Mouse (Mus musculus) kidney, postnatal 14 days (tissue): ENCODE measurements around the gene Ypel5.

Experiments
- DNase-seq: peaks from one replicate; pipeline ENCODE4 v3.0.0; 2022; ENCODE audit warnings: mixed read lengths

Ypel5 gene

DNA sequence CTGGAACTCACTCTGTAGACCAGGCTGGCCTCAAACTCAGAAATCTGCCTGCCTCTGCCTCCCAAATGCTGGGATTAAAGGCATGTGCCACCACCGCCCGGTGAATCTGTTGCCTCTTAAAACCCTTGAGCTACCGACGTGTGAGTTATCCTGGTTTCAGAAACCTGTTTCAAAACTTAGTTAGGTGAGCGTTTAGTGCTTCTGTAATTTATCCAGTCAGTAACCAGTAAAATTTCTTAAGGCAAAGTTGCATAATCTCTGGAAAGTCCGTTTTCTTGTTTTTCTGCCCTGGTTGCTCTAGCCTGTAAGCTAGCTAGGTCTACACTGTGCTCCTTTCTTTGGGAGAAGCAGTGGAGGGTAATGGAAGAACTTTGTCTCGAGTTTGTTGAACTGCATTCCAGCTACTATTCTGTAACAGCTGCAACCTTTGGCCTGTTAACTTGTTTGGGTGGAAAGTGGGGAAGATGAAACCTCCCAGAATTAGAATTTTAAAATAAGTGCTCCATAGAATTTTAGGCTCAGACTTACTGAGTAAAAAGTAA lies 8.8 kb downstream of the Ypel5 start:
- DNase-seq, result peak; percentile 24

DNA sequence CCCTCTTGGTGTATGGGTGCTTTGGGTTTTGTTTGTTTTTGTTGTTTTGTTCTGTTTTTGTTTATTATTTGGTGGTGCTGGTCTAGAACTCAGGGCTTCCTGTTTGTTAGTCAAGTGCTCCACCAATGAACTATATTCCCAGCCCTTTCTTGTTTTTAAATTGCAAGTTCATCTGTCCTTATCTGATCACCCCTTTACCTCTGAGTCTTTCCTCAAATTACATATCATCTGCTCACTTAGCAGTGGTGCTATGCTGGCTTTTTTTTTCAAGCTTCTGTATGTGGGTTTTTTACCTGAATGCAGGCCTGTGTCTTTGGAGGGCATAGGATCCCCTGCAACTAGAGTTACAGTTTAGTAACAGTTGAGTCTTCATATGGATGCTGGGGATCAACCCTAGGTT lies 9.3 kb downstream of the Ypel5 start:
- DNase-seq, result no peak

DNA sequence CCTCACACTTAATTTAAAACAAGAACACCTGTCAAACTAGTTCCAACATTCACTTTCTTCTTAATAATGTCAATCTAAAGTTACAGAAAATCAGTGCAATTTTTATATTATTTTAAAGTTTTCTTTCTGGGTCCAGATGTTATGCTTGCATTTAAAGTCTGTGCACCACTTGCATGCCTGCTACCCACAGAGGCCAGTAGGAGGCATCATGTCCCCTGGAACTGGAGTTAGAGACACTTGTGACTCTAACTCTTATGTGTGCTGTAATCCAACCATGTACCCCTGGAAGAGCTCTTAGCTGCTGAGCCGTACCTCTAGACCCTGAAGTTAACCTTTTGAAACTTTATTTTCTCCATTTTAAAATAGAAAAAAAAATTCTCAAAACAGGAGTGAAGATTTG lies 19.0 kb downstream of the Ypel5 start:
- DNase-seq, result no peak

DNA sequence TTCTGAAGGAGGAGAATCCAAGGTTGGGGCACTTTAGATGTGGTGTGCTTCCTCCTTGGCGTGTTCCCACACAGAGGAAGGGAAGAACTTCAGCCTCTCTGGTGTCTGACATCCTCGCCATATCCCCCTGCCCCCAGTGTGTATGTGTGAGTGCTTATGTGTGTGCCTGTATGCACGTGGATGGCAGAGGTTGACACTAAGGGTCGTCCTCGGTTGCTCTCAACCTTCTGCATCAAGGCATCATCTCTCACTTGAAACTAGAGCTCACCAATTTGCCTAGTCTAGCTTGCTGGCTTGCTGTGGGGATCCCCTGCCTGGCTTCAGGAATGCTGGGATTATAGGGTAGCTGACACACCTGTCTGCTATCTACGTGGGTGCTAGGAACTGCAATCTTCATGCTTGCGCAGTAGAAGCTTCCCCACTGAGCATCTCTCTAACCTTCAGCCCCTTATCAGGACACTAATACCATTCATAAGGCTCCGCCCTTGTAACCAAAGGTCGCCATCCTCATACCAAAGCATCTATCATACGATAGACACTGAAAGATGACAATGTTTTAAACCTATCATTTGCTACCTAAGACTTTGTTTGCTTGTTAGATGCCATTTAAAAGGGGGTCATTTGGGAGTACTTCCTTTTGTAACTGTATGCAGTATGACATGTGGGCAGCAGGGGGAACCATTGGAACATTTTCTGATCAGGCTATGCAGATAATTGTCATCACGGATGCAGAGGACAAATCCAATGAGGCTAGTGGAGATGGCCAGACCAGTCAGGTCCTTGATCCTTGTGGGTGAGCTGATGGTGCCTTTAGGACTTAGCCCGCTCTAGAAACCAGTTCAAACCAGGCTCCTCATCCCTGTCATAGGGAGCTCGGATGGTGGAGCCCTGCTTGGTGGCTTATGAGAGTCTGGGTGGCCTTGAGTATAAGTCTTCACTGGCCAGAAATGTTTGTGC lies 21.7 kb downstream of the Ypel5 start:
- DNase-seq, result peak; percentile 64

- DNase-seq, result peak; percentile 10
Observed at GRCm38 (mm10) chr17:72863226-72863625, 27.0 kb downstream of the Ypel5 start.

GRCm38 (mm10) chr17:72866624-72867245 lies 30.5 kb downstream of the Ypel5 start:
- no peak for DNase-seq

DNA sequence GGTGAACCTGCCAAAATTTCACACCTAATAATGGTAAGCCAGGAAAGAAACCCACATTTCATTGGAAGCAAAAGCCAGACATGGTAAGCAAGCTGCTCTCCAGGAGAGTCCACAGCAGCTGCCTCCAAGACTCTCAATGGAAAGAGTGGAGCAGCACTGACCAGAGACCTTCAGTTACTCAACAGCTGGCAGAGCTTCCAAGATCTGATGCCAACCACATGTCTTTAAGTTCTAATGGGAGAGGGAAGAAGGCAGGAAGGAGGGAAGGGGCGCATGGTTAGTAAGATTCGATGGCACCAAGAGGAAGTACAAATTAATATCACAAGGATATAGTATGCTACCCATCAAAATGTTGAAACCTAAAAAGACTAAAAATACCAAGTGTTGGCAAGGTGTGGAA lies 31.9 kb downstream of the Ypel5 start:
- DNase-seq, result no peak

- no peak for DNase-seq
Observed at GRCm38 (mm10) chr17:72878979-72879378, 42.7 kb downstream of the Ypel5 start.

- no peak for DNase-seq
Observed at GRCm38 (mm10) chr17:72880156-72880555, 43.9 kb downstream of the Ypel5 start.

- DNase-seq, result no peak
Observed at GRCm38 (mm10) chr17:72881051-72881450, 44.8 kb downstream of the Ypel5 start.

DNA sequence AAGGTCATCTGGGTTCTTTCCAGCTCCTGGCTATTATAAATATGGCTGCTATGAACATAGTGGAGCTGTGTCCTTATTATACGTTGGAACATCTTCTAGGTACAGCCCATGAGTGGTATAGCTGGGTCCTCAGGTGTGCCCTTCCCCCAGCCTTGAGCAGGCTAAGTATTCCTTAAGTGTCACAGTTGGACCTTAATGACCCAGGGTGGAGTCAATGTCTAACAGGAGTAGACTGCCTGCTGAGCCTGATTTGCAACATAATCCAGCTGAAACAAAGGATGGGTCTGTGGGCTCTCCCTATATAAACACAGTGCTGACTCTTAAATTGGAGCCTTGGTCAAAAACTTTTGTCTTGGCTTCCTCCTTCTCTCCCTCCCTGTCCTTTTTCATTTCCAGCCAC lies 45.6 kb downstream of the Ypel5 start:
- no peak for DNase-seq

DNA sequence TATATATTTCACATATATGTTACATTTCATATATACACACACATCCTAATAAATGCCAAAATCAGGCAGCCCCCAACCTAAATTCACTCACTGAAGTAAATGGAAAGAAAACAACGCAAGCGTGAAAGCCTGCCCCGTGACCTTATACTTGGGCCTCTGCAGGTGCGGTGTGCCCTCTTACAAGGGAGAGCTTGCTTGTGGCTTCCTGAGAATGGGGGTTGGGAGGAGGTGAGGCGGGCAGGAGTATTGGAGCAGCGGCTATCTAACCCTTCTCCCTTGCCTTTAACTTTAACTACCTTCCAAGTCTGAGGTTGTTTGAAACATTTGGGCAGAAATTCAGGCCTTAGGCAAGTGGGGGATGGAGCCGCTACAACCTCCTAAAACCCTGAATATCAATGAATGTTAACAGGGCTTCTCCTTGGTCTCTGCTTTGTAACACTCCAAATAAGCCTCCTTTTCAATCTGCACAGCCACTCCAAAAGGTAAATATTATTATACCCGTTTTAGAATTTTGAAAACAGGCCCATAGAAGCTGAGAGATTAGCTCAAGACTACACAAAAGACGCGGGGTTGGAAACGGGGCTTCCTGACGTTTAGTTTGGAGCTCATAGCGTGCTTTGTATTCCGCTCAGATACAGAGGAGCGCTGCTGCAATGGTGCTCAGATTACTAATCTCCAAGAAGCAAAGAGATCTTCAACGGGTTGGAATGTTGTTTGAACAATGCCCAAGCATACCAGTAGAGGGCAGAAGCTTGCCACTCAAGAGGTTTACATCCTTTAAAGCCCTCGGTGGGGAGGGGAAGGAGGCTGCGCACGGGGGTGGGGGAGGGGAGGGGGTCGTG lies 53.5 kb downstream of the Ypel5 start:
- DNase-seq, result peak; percentile 81

DNA sequence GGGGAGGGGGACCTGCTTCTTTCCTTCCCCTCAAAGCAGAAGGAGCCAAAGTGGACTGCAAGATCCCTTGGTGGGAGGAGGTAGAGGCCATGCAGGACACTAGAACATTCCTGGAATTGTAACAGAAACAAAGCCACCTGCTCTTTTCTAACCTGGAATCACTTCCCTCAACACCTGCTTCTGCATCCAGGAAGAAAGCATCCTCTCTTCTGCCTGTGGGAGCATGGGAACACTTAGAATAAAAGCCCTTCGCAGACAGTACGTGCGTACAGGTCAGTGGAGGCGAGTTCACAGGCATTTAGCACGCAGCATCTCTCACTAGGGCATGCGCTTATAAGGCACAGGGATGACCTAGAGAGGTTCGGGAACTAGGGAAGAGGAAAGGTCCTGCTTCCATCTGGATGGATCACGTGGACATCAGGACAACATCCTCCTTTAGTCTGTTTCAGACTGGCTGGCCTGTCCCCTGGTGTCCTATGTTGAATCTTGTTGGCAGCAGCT lies 54.2 kb downstream of the Ypel5 start:
- no peak for DNase-seq

GRCm38 (mm10) chr17:72891556-72891955 lies 55.3 kb downstream of the Ypel5 start:
- DNase-seq, result no peak

GRCm38 (mm10) chr17:72895506-72895905 lies 59.3 kb downstream of the Ypel5 start:
- DNase-seq, result no peak

- no peak for DNase-seq
Observed at GRCm38 (mm10) chr17:72897076-72897475, 60.8 kb downstream of the Ypel5 start.

DNA sequence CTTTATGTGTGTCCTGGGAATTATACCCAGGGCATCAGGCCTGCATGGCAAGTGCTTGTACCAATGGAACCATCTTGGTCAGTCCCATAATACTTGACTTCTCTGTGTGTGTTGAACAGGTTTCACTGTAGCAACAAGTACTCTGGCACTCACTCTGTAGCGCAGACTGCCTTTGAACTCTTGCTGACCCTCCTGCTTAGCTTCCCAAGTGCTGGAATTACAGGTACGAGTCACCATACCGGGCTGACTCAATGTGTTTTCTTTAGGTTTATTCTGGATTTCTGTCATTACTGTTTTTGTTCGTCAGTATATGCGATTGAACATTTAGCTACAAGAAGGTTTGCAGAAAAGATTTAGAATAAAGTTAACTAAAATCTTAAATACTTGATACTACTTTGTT lies 61.7 kb downstream of the Ypel5 start:
- no peak for DNase-seq

DNA sequence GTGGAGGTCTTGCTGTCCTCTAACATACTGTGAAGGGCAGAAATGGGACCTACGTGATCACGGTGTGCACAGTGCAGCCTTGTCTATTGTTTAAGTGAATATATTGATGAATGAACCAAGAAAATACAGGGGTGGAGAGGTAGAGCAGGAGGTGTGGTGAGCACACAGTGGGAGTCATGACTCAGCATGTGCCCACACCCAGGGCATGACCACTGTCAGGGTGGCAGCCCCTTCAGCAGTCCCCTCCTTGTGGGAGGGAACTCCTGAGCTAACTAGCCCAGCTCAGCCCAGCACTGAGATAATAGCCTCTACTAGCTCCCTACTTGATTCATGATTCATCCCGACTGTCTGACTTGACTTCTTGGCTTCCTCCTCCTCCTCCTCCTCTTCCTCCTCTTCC lies 62.5 kb downstream of the Ypel5 start:
- no peak for DNase-seq
